ENCODE assay signal across 18 mouse cellular contexts in genomic region chr16:24619458-24619857, GRCm38 (mm10).
DNase-seq lines count a peak whose midpoint lies in the region; ATAC-seq and TF ChIP-seq lines count a peak whose summit lies in the region.
"Had no signal": no experiment of that assay in that cellular context is flagged by ENCODE, and none has a peak within 500 bp of the region (broad histone marks: within the 10 kb centered on the region; RNA-seq: fewer than 3 reads in every experiment).

No protein-coding gene starts in this region.

- no peaks in the 10 kb centered on the region for H3K27me3 ChIP-seq in embryonic facial prominence, embryonic 11.5 days (ENCODE audit: control insufficient read depth, insufficient read depth, low read length)
- H3K27me3 ChIP-seq: forebrain, embryonic 12.5 days; heart, embryonic 12.5 days; intestine, embryonic 15.5 days; kidney, embryonic 15.5 days had no signal

- H3K4me2 ChIP-seq in embryonic facial prominence, embryonic 11.5 days (ENCODE audit: low read depth, low read length) = no peak overlapping the region
- H3K4me2 ChIP-seq: forebrain, embryonic 12.5 days; heart, embryonic 12.5 days; hindbrain, embryonic 14.5 days; intestine, embryonic 15.5 days; kidney, embryonic 15.5 days had no signal

- DNase-seq in right cerebral cortex, postnatal 25 days = peak; percentile 10
- no peak for DNase-seq in right cerebral cortex, postnatal 4 days
- peak; percentile 83 for DNase-seq in embryonic facial prominence, embryonic 11.5 days (ENCODE audit: low spot score)
- peak; percentile 51 for DNase-seq in forelimb bud, embryonic 11.5 days (ENCODE audit: low read depth, low spot score)
- no peak for DNase-seq in left cerebral cortex, adult 2 months (ENCODE audit: extremely low spot score in 1 of 2, low spot score in 2 of 2)
- DNase-seq in cerebellum, adult 11 months = no peak
- DNase-seq in gastrocnemius, postnatal 25 days = no peak
- DNase-seq: adrenal gland, adult 8-10 months; cerebellum, adult 8-10 months; liver; midbrain, embryonic 14.5 days had no signal

- 46% methylated on average over 6 of the region's 6 CpGs for WGBS in embryonic facial prominence, embryonic 11.5 days

- H3K27ac ChIP-seq in embryonic facial prominence, embryonic 11.5 days (replicated peaks; ENCODE audit: low read depth, low read length) = no peak overlapping the region
- H3K27ac ChIP-seq in left cerebral cortex, adult 2 months = no peak overlapping the region
- H3K27ac ChIP-seq: forebrain, embryonic 12.5 days; hindbrain, embryonic 14.5 days; intestine, embryonic 15.5 days; kidney, embryonic 15.5 days; stomach, postnatal 0 days had no signal

- no peaks in the 10 kb centered on the region for H3K4me1 ChIP-seq in embryonic facial prominence, embryonic 11.5 days (ENCODE audit: control insufficient read depth, insufficient read depth, low read length)
- H3K4me1 ChIP-seq: kidney, embryonic 15.5 days had no signal

- no peak for TF ChIP-seq CTCF in left cerebral cortex, adult 2 months (IDR thresholded peaks at IDR 0.05)

- H3K9me3 ChIP-seq in embryonic facial prominence, embryonic 11.5 days (replicated peaks; ENCODE audit: control insufficient read depth, low read length) = no peaks in the 10 kb centered on the region
- H3K9me3 ChIP-seq: forebrain, embryonic 12.5 days; heart, embryonic 12.5 days; intestine, embryonic 15.5 days; kidney, embryonic 15.5 days had no signal

- H3K9ac ChIP-seq in embryonic facial prominence, embryonic 11.5 days (replicated peaks; ENCODE audit: low read length) = no peak overlapping the region
- H3K9ac ChIP-seq: forebrain, embryonic 12.5 days; heart, embryonic 12.5 days; hindbrain, embryonic 14.5 days; intestine, embryonic 15.5 days; kidney, embryonic 15.5 days; liver, postnatal 0 days had no signal

- intact Hi-C loops in left cerebral cortex, adult 2 months (cut with DNase I) = loop anchor here (5.0 kb wide), 1 partner anchor 82 kb away; no protein-coding TSS in a partner anchor

- no peaks in the 10 kb centered on the region for H3K36me3 ChIP-seq in embryonic facial prominence, embryonic 11.5 days (replicated peaks; ENCODE audit: control insufficient read depth, insufficient read depth, low read depth, low read length)
- H3K36me3 ChIP-seq: forebrain, embryonic 12.5 days; heart, embryonic 12.5 days; intestine, embryonic 15.5 days; kidney, embryonic 15.5 days had no signal

- ATAC-seq in embryonic facial prominence, embryonic 11.5 days (replicated peaks; ENCODE audit: insufficient number of reproducible peaks, low FRiP score, low TSS enrichment, low read depth) = 0 out of 2 replicates have a peak, but pooled peaks have one; percentile 48
- ATAC-seq: intestine, embryonic 15.5 days; liver, postnatal 0 days had no signal

- no peak overlapping the region for H3K4me3 ChIP-seq in embryonic facial prominence, embryonic 11.5 days (ENCODE audit: low read depth, low read length)
- no peak overlapping the region for H3K4me3 ChIP-seq in left cerebral cortex, adult 2 months
- H3K4me3 ChIP-seq: forebrain, embryonic 12.5 days; heart, embryonic 12.5 days; intestine, embryonic 15.5 days; kidney, embryonic 15.5 days had no signal

Comparison
In these comparisons a context has a peak if more than half of its experiments do, and no peak if none do; other contexts are left out.
1. DNase-seq: peak in right cerebral cortex, postnatal 25 days (single experiment), embryonic facial prominence, embryonic 11.5 days (single experiment) and forelimb bud, embryonic 11.5 days (single experiment); none in right cerebral cortex, postnatal 4 days (single experiment), left cerebral cortex, adult 2 months (0 of 2), cerebellum, adult 11 months (single experiment) and gastrocnemius, postnatal 25 days (single experiment).